Mouse (Mus musculus) lung, postnatal 0 days (tissue): ENCODE measurements around the gene Adgrl2. TPM values are rescaled to one million over a fixed set of nuclear protein-coding genes. Genes with fewer than 3 reads are reported as not detected.

ENCODE experiments used
- ATAC-seq: fragments of 200-750 bp; cut with Nextera tagmentation; 2 replicates; pipeline ENCODE4 v1.8.0; 2017; ENCODE audit warnings: moderate library complexity
- DNase-seq: peaks from one replicate; pipeline ENCODE4 v3.0.0-alpha.2; 2016; ENCODE audit warnings: low spot score
- H3K27ac ChIP-seq: fragments of 300-500 bp; sonication (generic); 2 replicates; pipeline ENCODE4 v1.5.1; 2014; ENCODE audit warnings: antibody characterized with exemption, mild to moderate bottlenecking, low read length, mixed read lengths
- H3K27me3 ChIP-seq: fragments of 300-500 bp; sonication (generic); replicated peaks from 2 replicates; pipeline ENCODE4 v1.6.1; 2014; ENCODE audit warnings: low read length, mixed read lengths; ENCODE audit not compliant: insufficient read depth
- H3K36me3 ChIP-seq: fragments of 300-500 bp; sonication (generic); 2 replicates; pipeline ENCODE4 v1.6.1; 2014; ENCODE audit warnings: low read length, mixed read lengths; ENCODE audit not compliant: insufficient read depth
- H3K4me1 ChIP-seq: fragments of 300-500 bp; sonication (generic); 2 replicates; pipeline ENCODE4 v1.6.1; 2014; ENCODE audit warnings: antibody characterized with exemption, low read depth, low read length, mixed read lengths; ENCODE audit not compliant: insufficient read depth
- H3K4me2 ChIP-seq: fragments of 300-500 bp; sonication (generic); replicated peaks from 2 replicates; pipeline ENCODE4 v1.6.1; 2014; ENCODE audit warnings: low read depth, mild to moderate bottlenecking, low read length, moderate library complexity, mixed read lengths
- H3K4me3 ChIP-seq: fragments of 300-500 bp; sonication (generic); 2 replicates; pipeline ENCODE4 v1.5.1; 2014; ENCODE audit warnings: low read depth, low read length
- H3K9ac ChIP-seq: fragments of 300-500 bp; sonication (generic); replicated peaks from 2 replicates; pipeline ENCODE4 v1.6.1; 2014; ENCODE audit warnings: low read depth, mild to moderate bottlenecking
- H3K9me3 ChIP-seq: fragments of 300-500 bp; sonication (generic); 2 replicates; pipeline ENCODE4 v1.6.1; 2016; ENCODE audit warnings: low read length, mixed read lengths
- CTCF ChIP-seq: IDR thresholded peaks from 2 replicates; pipeline ENCODE4 v1.5.1; 2016; ENCODE audit warnings: antibody characterized with exemption, mild to moderate bottlenecking
- EP300 ChIP-seq: IDR thresholded peaks from 2 replicates; pipeline ENCODE4 v1.6.1; 2016; ENCODE audit warnings: antibody characterized with exemption, mild to moderate bottlenecking, control low read depth
- WGBS: fragments of 180-500 bp; shearing (Covaris S2); extraction: QIAGEN DNeasy Blood & Tissue Kit; methylation state at CpG from one replicate; pipeline ENCODE4 v1.1.7; 2014; 5-methylcytosine and 5-hydroxymethylcytosine counted together
- polyA plus RNA-seq: library from polyadenylated mRNA; unstranded; fragments of >200 nt; fragmentation: Nextera tagmentation; extraction: Ambion mirVana; gene quantifications from 2 replicates; pipeline ENCODE4 v1.2.1, GENCODE M21; 2015

Adgrl2 gene
- 46.3 and 56.4 TPM in 2 replicates for polyA plus RNA-seq

DNA sequence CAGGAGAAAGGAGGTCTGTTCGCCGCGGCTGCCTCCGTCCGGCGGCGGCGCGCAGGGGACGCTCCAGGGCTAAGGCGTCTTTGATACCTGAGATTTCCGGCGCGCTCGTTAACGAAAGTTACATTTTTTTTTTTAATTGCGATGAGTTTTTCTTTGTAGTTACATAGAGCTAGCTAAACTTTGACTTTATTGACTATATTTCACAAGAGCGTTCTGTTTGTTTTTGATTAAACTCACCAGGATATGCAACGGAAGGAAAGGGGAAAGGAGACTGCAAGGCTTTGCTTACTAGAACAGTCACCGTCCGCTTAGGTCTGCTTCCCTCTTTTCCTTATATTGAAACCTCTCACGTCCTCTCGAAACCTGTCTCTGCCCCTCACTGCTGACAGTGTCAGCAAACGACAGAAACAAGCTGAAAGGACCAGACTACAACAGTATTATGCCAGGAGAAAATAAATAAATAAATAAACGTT is at the start of gene Adgrl2:
Gene Adgrl2 (minus strand): TSS at position 25 of the 473 bp plus-strand sequence.
- H3K9me3 ChIP-seq, result no peaks in the 10 kb centered on the region
- under 1% methylated on average over 25 of the region's 25 CpGs for WGBS
- DNase-seq, result peak; percentile 78
- H3K27ac ChIP-seq, result peak within 1 kb of the TSS; percentile 95
- no peaks in the 10 kb centered on the region for H3K36me3 ChIP-seq
- TF ChIP-seq CTCF (peak; percentile 40), EP300 (0 out of 2 replicates have a peak, but pooled peaks have one; percentile 18)
- H3K27me3 ChIP-seq, result no peaks in the 10 kb centered on the region
- no peak for ATAC-seq
- H3K4me1 ChIP-seq, result no peaks in the 10 kb centered on the region
- peak within 1 kb of the TSS; percentile 65 for H3K9ac ChIP-seq
- peak within 1 kb of the TSS; percentile 87 for H3K4me2 ChIP-seq
- H3K4me3 ChIP-seq, result peak within 1 kb of the TSS; percentile 91

DNA sequence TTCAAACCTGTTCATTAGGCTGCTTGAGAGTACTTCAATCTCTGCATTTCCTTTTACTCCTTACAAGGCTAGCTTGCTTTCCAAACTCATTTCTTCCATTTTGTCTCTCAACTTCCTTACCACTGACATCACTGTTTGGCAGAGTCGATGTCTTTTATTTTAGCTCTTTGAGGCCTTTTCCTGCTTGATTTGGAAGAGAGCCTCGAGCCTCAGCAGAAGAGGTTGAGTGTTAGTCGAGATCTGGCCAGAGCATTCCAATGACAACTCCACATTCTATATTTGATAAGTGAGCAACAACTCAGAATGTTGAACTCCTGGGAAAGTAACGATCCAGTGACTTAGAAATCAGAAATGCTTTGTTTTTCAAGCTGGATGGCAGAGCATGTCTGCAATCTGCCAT is 48.4 kb upstream of the Adgrl2 start:
- Histone ChIP-seq H3K36me3 (no peaks in the 10 kb centered on the region), H3K4me3 (no peak overlapping the region), H3K9ac (no peak overlapping the region), H3K27ac (peak overlapping the region; percentile 64), H3K4me1 (no peaks in the 10 kb centered on the region; the same call in 1 of the 2 replicates), H3K9me3 (no peaks in the 10 kb centered on the region), H3K27me3 (no peaks in the 10 kb centered on the region), H3K4me2 (no peak overlapping the region)
- DNase-seq (peak; percentile 75), ATAC-seq (peak; percentile 77)
- WGBS, result 9% methylated on average over 4 of the region's 4 CpGs
- peak; percentile 12; the same call in 1 of the 2 replicates for TF ChIP-seq EP300
- no peak for TF ChIP-seq CTCF

DNA sequence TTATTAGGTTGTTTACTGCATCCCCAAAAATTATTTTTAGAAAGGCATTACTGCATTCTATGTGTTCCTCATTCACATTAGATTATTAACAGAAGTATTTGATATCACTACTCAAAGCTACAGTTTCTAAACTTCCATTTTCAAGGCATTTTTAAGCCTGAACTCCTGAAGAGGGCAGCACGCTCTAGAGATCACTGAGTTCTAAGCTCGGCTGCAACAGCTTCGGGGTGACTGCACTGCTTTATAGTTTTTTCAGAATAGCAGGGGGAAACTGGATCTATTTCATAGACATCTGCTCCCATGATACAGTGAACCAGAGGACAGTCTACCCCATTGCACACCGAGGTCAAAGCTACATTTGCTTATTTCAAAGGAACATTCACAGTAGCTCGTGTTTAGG is 29.6 kb upstream of the Adgrl2 start:
- TF ChIP-seq CTCF (peak; percentile 44), EP300 (no peak)
- DNase-seq, result peak; percentile 29
- Histone ChIP-seq H3K27me3 (no peaks in the 10 kb centered on the region), H3K36me3 (no peaks in the 10 kb centered on the region), H3K4me3 (no peak overlapping the region), H3K4me2 (no peak overlapping the region), H3K27ac (no peak overlapping the region), H3K9me3 (no peaks in the 10 kb centered on the region), H3K4me1 (0 out of 2 replicates have a peak, but pooled peaks cover 5% of the 10 kb centered on the region), H3K9ac (no peak overlapping the region)
- WGBS, result 37% methylated on average over 5 of the region's 5 CpGs
- no peak; the same call in 1 of the 2 replicates for ATAC-seq

DNA sequence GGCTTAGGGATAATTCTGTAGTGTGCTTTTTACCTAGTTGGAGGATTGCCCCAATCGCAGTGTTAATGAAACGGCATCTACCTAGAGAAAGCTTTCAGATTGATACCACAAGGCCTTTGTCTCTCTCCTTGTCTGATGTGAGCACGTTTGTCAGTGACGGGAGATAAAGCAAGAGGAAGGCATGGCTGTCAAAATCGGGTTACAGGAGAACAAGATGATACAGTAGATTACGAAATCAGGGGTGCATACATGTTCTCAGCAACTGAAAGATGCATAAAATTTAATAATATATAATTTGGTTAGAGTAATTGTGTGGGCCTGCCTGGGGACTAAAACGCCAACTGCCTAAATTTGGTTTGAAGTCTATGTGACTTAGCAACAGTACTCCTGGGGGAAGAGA is 19.0 kb upstream of the Adgrl2 start:
- no peak overlapping the region for H3K27ac ChIP-seq
- H3K4me3 ChIP-seq, result no peak overlapping the region
- no peaks in the 10 kb centered on the region for H3K27me3 ChIP-seq
- TF ChIP-seq EP300 (no peak), CTCF (no peak)
- H3K4me2 ChIP-seq, result no peak overlapping the region
- H3K4me1 ChIP-seq, result 0 out of 2 replicates have a peak, but pooled peaks cover 3% of the 10 kb centered on the region
- H3K9me3 ChIP-seq, result no peaks in the 10 kb centered on the region
- H3K36me3 ChIP-seq, result no peaks in the 10 kb centered on the region
- 65% methylated on average over 7 of the region's 7 CpGs for WGBS
- no peak for DNase-seq
- no peak overlapping the region for H3K9ac ChIP-seq
- no peak for ATAC-seq

DNA sequence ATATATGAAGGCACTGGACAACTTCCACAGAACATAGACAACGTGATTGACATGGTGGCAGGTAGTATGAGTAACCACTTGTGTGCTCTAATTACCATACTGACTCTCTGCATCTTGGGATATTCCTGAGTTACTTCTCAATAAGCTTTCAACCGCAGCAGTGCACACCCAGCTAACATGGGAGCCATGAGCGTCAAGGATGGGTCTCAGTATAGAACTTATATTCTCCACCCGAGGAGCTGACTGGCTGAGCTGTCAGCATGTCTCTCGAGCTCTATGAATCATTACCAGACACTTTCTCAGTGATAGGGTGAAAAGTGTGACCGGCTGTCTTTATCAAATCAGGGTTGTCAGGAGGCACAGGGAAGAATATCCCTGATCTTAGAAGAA is 18.3 kb upstream of the Adgrl2 start:
- WGBS, result 29% methylated on average over 6 of the region's 6 CpGs
- TF ChIP-seq CTCF (no peak), EP300 (no peak)
- Histone ChIP-seq H3K27ac (no peak overlapping the region), H3K4me2 (peak overlapping the region; percentile 33; the same call in 1 of the 2 replicates), H3K27me3 (no peaks in the 10 kb centered on the region), H3K4me3 (no peak overlapping the region), H3K4me1 (0 out of 2 replicates have a peak, but pooled peaks cover 3% of the 10 kb centered on the region), H3K9me3 (no peaks in the 10 kb centered on the region), H3K9ac (no peak overlapping the region), H3K36me3 (no peaks in the 10 kb centered on the region)
- DNase-seq, result no peak
- no peak for ATAC-seq

DNA sequence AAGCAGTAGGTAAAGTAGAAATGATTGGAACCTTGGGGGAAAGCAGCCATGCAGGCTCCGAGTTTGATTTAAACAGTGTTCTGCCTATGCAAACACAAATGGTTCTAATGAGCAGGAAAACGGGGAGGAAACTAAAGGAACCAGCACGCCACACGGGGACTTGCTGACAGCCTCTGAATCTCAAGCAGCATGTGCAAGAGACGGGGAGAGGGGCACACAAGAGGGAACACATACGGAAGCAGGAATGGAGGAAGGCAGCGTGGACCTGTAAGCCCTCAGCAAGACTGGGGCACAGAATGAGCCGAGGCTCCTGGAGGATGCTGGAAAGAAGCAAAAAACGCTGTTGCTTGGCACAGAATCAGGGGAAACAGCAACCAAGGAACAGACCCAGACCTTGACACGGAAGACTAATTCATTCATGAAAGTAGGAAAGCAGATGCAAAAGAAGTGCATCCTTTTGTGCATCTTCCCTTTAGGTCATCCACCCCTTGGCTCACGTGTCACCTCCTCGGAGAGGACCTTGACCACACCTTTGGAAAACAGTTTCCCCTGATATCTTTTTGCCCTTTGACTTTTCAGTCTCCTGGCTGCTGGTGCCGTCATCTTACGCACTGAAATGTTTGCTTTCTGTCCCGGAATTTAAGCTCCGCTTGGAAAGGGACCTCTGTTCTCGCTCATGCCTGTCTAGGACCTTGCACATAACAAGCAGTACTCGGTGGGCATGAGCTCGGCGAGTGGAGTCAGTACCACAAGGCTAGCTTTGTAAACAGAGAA is 17.7 kb upstream of the Adgrl2 start:
- no peaks in the 10 kb centered on the region for H3K27me3 ChIP-seq
- H3K27ac ChIP-seq, result no peak overlapping the region
- no peak overlapping the region for H3K9ac ChIP-seq
- peak overlapping the region; percentile 33 for H3K4me2 ChIP-seq
- no peaks in the 10 kb centered on the region for H3K9me3 ChIP-seq
- no peaks in the 10 kb centered on the region for H3K36me3 ChIP-seq
- no peak for ATAC-seq
- peak overlapping the region; percentile 12; the same call in 1 of the 2 replicates for H3K4me3 ChIP-seq
- WGBS, result 24% methylated on average over 20 of the region's 20 CpGs
- TF ChIP-seq EP300, result no peak
- TF ChIP-seq CTCF, result no peak
- 0 out of 2 replicates have a peak, but pooled peaks cover 3% of the 10 kb centered on the region for H3K4me1 ChIP-seq
- no peak for DNase-seq
